Mouse (Mus musculus) gastrocnemius, adult 2 months (tissue): ENCODE results near the gene Grin2d. TPM values are rescaled to one million over a fixed set of nuclear protein-coding genes. Genes with fewer than 3 reads are reported as not detected.
"Not testable (repeated sequence)": the region's sequence is repeated elsewhere in the genome, so short reads cannot be mapped to it uniquely, and the experiment has no call there.

Experiments
- DNase-seq: peaks from one replicate; pipeline ENCODE4 v3.0.0; 2022
- H3K27ac ChIP-seq: fragments of 200-600 bp; 2 replicates; pipeline ENCODE4 v1.8.1; 2022; ENCODE audit warnings: mild to moderate bottlenecking
- H3K4me3 ChIP-seq: fragments of 200-600 bp; 2 replicates; pipeline ENCODE4 v1.8.1; 2022; ENCODE audit warnings: mild to moderate bottlenecking, moderate library complexity
- CTCF ChIP-seq: fragments of 200-600 bp; IDR thresholded peaks from 2 replicates; pipeline ENCODE4 v1.8.1; 2022; ENCODE audit warnings: antibody characterized with exemption, mild to moderate bottlenecking, moderate library complexity
- intact Hi-C: fragments of 180-260 bp; cut with DNase I; formaldehyde crosslinking; loops from one replicate; pipeline ENCODE4 v1.15.1; 2025
- total RNA-seq, 2 experiments: library from RNA; stranded (reverse); gene quantifications; 2 replicates each; pipeline ENCODE4 v1.2.3; 2021

Gene Grin2d
- total RNA-seq, 2 experiments from 2014 or later = 0.13 to 0.14 TPM

DNA sequence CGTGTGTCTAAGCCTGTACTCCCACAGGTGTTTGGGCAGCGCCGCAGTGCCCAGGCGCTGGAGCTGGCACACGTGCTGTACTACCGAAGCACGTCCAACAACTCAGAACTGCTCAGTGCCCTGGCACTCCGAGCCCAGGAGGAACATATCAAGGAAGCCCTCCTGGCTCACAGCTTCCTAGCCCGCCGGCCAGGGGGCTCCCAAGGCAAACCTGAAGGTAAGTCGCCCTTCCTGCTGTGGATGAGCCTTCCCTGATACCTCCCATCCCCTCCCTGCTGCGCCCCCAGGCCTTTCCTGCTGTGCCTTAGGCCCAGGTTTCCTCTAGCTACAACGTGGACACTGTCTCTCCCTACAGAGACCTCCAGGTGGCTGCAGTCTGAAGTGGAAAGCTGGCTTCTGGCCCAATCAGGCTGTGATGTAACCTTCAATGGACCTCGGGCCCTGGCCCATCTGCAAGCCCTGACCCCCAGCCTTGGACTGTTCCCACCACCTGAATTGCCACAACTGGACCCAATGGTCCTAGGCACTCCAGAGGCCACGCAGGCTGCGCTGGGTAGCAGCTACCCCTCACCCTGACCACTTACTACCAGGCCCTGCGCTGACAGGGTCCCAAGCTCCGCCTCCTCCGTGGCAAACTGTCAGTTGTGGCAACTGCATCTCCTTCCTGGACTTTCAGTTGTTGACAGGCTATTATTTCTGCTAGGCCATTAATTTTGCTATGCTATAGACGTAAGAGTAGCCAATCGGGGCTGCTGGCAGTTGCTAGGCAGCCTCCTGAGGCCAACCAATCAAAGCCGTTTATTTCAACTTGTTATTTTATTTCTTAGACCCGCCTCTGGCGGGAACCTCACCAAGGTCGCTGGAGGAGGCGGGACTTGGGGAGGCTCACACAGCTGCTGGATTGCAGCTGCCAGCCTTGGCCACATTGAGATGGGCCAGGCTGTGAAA lies 38.2 kb upstream of the Grin2d start:
- H3K4me3 ChIP-seq = peak overlapping the region; percentile 74
- intact Hi-C loops = no loop called here
- H3K27ac ChIP-seq = peak overlapping the region; percentile 88
- DNase-seq = peak; percentile 90
- no peak; the same call in 1 of the 2 replicates for TF ChIP-seq CTCF

- no peak overlapping the region for H3K4me3 ChIP-seq
- DNase-seq = no peak
- intact Hi-C loops = no loop called here
- TF ChIP-seq CTCF = no peak
- H3K27ac ChIP-seq = no peak overlapping the region
Observed at GRCm38 (mm10) chr7:45915011-45915410, 36.8 kb upstream of the Grin2d start.

DNA sequence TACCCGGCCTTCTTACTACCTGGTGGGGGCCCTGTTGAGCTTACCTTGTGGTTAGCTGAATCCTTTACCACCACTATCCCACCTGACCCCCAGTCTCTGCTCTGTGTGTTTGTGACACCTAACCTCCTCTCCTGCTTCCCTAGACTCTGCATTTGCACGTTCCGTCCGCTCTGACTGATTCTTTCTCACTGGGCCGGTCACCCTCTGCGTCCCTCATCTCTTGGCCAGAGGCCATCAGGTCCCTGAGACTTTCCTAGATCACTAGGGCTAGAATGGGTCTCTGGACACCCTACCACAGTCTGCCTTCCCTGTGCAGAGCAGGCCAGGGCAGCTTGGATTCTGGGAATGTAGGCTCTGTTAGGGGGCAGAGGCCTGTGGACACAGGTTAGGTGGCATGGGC lies 35.9 kb upstream of the Grin2d start:
- intact Hi-C loops = no loop called here
- no peak for DNase-seq
- TF ChIP-seq CTCF = no peak
- H3K27ac ChIP-seq = no peak overlapping the region
- no peak overlapping the region for H3K4me3 ChIP-seq

- TF ChIP-seq CTCF = no peak
- no peak overlapping the region for H3K27ac ChIP-seq
- DNase-seq = no peak
- no peak overlapping the region for H3K4me3 ChIP-seq
- intact Hi-C loops = no loop called here
Observed at GRCm38 (mm10) chr7:45909145-45909544, 31.0 kb upstream of the Grin2d start.

- intact Hi-C loops = no loop called here
- no peak for TF ChIP-seq CTCF
- no peak for DNase-seq
- H3K4me3 ChIP-seq = no peak overlapping the region
- no peak overlapping the region for H3K27ac ChIP-seq
Observed at GRCm38 (mm10) chr7:45908384-45908783, 30.2 kb upstream of the Grin2d start.

DNA sequence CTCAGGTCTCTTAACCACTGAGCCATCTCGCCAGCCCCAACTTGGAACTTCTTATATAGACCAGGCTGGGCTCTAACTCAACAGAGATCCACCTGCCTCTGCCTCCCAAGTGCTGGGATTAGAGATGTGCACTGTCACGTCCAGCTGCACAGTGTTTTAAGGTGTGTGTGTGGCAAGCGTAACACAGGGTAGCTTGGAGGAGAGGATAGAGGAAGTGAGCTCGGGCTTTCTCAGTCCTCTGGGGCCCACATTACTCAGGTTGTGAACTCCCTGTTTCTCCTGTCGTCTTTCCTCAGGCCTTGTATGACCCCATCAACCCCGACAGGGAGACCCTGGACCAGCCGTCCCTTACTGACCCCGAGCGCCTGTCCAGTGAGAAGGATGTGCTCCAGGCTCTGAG lies 28.4 kb upstream of the Grin2d start:
- no peak for TF ChIP-seq CTCF
- intact Hi-C loops = no loop called here
- DNase-seq = no peak
- Histone ChIP-seq H3K4me3 (no peak overlapping the region), H3K27ac (no peak overlapping the region)

GRCm38 (mm10) chr7:45902481-45903002 lies 24.4 kb upstream of the Grin2d start:
- no peak overlapping the region for H3K4me3 ChIP-seq
- no peak for TF ChIP-seq CTCF
- intact Hi-C loops = no loop called here
- no peak for DNase-seq
- no peak overlapping the region for H3K27ac ChIP-seq

DNA sequence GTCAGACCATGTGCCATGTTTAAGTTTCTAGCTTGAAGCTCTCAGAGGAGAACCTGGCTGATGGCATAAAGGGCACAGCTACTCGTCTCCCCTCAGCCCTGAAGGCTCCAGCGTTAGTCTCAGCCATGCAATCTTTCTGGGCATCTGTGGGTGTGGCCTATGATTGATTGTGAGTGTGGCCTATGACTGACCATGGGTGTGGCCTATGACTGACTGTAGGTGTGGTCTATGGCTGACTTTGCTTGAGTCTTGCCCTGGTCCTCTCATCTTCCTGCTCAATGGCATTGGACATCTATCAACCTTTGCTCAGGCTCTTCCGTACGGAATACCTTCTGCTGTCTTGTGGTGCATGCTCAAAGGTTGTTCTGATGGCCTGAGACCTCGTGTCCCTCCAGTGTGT lies 23.4 kb upstream of the Grin2d start:
- DNase-seq = no peak
- intact Hi-C loops = no loop called here
- Histone ChIP-seq H3K4me3 (no peak overlapping the region), H3K27ac (no peak overlapping the region)
- TF ChIP-seq CTCF = no peak

GRCm38 (mm10) chr7:45898125-45898524 lies 19.9 kb upstream of the Grin2d start:
- DNase-seq, intact Hi-C loops: not testable (repeated sequence)
- Histone ChIP-seq H3K4me3 (peak overlapping the region; percentile 77), H3K27ac (peak overlapping the region; percentile 94; the same call in 1 of the 2 replicates)
- peak; percentile 44 for TF ChIP-seq CTCF

DNA sequence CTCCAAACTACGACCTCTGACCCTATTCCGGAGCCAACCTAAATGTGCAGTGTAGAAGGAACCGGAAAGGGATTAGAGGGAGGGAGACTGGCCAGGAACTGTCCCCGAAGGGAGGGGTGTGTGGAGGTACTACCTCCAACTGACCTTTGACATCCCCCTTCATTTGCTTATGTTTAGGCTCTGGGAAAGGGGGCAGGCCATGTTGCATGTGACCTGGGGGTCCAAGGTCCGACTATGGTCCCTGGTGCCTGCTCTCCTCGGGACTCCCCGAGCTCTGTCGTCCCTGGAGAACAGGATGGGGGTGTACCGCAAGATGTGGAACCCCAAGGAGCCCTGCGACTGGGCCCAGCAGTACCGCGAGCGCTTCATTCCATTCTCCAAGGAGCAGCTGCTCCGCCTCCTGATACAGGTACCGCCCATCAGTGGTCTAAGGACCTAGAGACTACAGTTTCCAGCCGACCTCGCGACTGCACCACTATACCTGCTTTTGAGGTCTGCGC lies 19.1 kb upstream of the Grin2d start:
- Histone ChIP-seq H3K27ac (peak overlapping the region; percentile 94), H3K4me3 (peak overlapping the region; percentile 77)
- intact Hi-C loops = loop anchor here (2.0 kb wide), 2 partner anchors 25 kb away; partner anchors contain the start of gene Kdelr1
- peak; percentile 64 for DNase-seq
- no peak for TF ChIP-seq CTCF

- intact Hi-C loops = loop anchor here (2.0 kb wide), 2 partner anchors 24 to 26 kb away; partner anchors contain the start of gene Kdelr1
- Histone ChIP-seq H3K4me3 (peak within 1 kb of the TSS; percentile 77), H3K27ac (peak within 1 kb of the TSS; percentile 94)
- peak; percentile 99 for DNase-seq
- no peak for TF ChIP-seq CTCF
Observed at GRCm38 (mm10) chr7:45896517-45897257, 18.5 kb upstream of the Grin2d start, which contains the start of the genes Syngr4 and Tmem143. TSS of gene Syngr4 (minus strand) at chr7:45896714. TSS of gene Tmem143 (plus strand) at chr7:45896941.

- no peak for DNase-seq
- TF ChIP-seq CTCF = no peak
- Histone ChIP-seq H3K4me3 (peak overlapping the region; percentile 22; the same call in 1 of the 2 replicates), H3K27ac (no peak overlapping the region)
- intact Hi-C loops = loop anchor here (2.0 kb wide), 2 partner anchors 23 to 27 kb away; partner anchors contain the start of gene Kdelr1
Observed at GRCm38 (mm10) chr7:45895931-45896516, 17.8 kb upstream of the Grin2d start.
